Mouse (Mus musculus): ENCODE results near the gene Cacna1b.

- TF ChIP-seq CTCF (IDR thresholded peaks at IDR 0.05; ENCODE audit: insufficient read depth, low read length) (no peak), POLR2A (IDR thresholded peaks at IDR 0.05; ENCODE audit: borderline replicate concordance, extremely low read depth, low read depth, low read length) (no peak)
Measured at GRCm38 (mm10) chr2:24697281-24697980, 65.5 kb downstream of the Cacna1b start.
